Mouse (Mus musculus): ENCODE measurements around the gene Pla2g5. TPM values are rescaled to one million over a fixed set of nuclear protein-coding genes. Genes with fewer than 3 reads are reported as not detected.
A peak's percentile ranks its signal among the peaks of the same experiment; 100 is the strongest.

The Pla2g5 gene
- polyA plus RNA-seq, 1 experiment: not detected

DNA sequence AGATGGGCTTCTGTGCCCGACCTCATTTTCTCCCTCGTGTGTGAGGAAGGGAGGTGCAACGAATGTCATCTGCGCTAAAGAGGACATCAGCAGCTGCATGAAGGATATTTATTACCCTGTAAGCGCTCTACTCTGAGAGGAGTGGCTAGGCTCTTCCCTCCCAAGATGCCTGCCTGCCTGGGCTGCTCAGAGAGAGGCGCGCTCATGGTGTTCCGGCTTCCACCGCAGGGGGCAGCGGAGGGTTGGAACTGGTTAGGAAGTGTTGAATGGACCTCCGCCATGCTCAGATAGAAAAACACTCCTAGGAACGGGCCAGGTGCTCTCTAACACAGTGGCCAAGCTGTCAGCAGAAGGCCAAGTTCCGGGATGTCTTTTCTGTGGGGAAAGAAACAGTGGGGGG lies 3.6 kb downstream of the Pla2g5 start:
- H3K4me3 ChIP-seq (ENCODE audit: insufficient read depth, low read length): no peak overlapping the region
- H3K27ac ChIP-seq (ENCODE audit: insufficient read depth, low read length): no peak overlapping the region
- TF ChIP-seq POLR2A (IDR thresholded peaks at IDR 0.05; ENCODE audit: low read depth, low read length) (no peak), CTCF (IDR thresholded peaks at IDR 0.05; ENCODE audit: borderline replicate concordance, insufficient read depth, low read length) (peak; percentile 37; the same call in 1 of the 2 replicates)
- H3K4me1 ChIP-seq (ENCODE audit: control insufficient read depth, insufficient read depth, low read length): no peaks in the 10 kb centered on the region

- H3K27ac ChIP-seq (ENCODE audit: insufficient read depth, low read length): no peak overlapping the region
- no peak; the same call in 1 of the 2 replicates for TF ChIP-seq CTCF (IDR thresholded peaks at IDR 0.05; ENCODE audit: borderline replicate concordance, insufficient read depth, low read length)
- no peak for TF ChIP-seq POLR2A (IDR thresholded peaks at IDR 0.05; ENCODE audit: low read depth, low read length)
- no peak overlapping the region for H3K4me3 ChIP-seq (ENCODE audit: insufficient read depth, low read length)
- no peaks in the 10 kb centered on the region for H3K4me1 ChIP-seq (ENCODE audit: control insufficient read depth, insufficient read depth, low read length)
Observed at GRCm38 (mm10) chr4:138859245-138859644, 4.0 kb downstream of the Pla2g5 start.

DNA sequence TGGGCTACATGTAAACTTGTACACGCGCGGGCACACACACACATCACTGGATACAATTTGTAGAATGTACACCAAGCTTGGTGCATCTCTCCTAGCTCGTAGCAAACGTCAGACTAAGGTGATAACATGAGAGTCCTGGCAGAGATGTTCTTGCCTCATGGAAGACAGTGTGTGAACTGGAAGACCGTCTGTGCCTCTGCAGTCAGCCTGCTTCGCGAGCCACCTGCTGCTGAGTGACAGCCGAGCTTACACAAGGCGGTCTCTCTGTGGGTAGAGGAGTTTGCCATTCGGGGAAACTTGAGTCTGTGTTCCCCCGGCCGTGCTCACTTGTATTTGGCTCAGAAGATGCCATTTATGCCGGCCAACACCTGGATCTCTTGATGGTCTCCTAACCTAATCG lies 4.8 kb downstream of the Pla2g5 start:
- no peaks in the 10 kb centered on the region for H3K4me1 ChIP-seq (ENCODE audit: control insufficient read depth, insufficient read depth, low read length)
- no peak for TF ChIP-seq CTCF (IDR thresholded peaks at IDR 0.05; ENCODE audit: borderline replicate concordance, insufficient read depth, low read length)
- no peak for TF ChIP-seq POLR2A (IDR thresholded peaks at IDR 0.05; ENCODE audit: low read depth, low read length)
- no peak overlapping the region for H3K4me3 ChIP-seq (ENCODE audit: insufficient read depth, low read length)
- no peak overlapping the region for H3K27ac ChIP-seq (ENCODE audit: insufficient read depth, low read length)

- no peak overlapping the region for H3K27ac ChIP-seq (ENCODE audit: insufficient read depth, low read length)
- no peak overlapping the region for H3K4me3 ChIP-seq (ENCODE audit: insufficient read depth, low read length)
- H3K4me1 ChIP-seq (ENCODE audit: control insufficient read depth, insufficient read depth, low read length): no peaks in the 10 kb centered on the region
- TF ChIP-seq CTCF (IDR thresholded peaks at IDR 0.05; ENCODE audit: borderline replicate concordance, insufficient read depth, low read length): no peak
- no peak for TF ChIP-seq POLR2A (IDR thresholded peaks at IDR 0.05; ENCODE audit: low read depth, low read length)
Observed at GRCm38 (mm10) chr4:138857576-138857975, 5.7 kb downstream of the Pla2g5 start.

DNA sequence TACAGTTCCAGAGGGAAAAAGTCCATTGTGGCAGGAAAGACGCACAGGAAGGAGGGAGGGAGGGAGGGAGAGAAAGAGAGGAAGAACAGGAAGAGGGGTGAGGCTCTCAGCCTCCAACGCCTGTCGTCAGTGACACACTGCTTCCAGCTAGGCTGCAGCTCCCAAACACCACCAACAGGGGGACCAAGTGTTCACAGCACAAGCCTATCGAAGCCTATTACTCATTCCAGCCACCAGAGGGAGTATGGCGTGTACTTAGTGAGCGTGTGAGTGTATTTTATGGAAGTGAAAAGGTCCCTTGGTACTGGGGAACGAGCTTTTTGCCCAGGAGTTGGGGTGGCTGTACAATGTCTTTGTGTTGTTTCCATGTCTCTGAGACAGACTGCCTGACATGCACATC lies 6.8 kb downstream of the Pla2g5 start:
- Histone ChIP-seq H3K27ac (ENCODE audit: insufficient read depth, low read length) (no peak overlapping the region), H3K4me3 (ENCODE audit: insufficient read depth, low read length) (no peak overlapping the region), H3K4me1 (ENCODE audit: control insufficient read depth, insufficient read depth, low read length) (no peaks in the 10 kb centered on the region)
- TF ChIP-seq POLR2A (IDR thresholded peaks at IDR 0.05; ENCODE audit: low read depth, low read length): no peak
- TF ChIP-seq CTCF (IDR thresholded peaks at IDR 0.05; ENCODE audit: borderline replicate concordance, insufficient read depth, low read length): peak; percentile 78; the same call in 1 of the 2 replicates

DNA sequence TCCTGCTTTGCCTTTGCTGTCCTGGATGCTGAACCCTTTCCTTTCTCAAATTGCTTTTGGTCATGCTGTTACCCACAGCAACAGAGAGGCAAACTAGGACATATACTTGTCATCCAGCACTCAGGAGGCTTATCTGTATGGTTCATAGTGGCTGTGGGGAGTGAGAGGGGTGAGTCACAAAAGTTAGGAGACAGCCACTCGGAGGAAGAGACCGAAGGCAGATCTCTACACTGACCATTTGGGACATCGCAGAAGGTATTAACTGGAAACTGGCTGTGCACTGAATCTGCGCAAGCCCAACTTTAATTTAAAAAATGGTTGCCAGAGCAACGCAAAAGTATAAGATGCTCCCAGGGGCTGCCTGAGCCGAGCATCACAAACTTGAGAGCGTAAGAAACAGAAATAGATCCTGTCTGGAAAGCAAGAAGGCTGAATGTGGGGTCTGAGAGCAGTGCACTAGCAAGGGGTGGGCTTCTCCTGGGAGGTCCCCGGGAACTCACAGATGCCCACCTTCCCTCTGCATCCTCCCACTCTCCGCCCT lies 8.1 kb downstream of the Pla2g5 start:
- Histone ChIP-seq H3K4me1 (ENCODE audit: control insufficient read depth, insufficient read depth, low read length) (no peaks in the 10 kb centered on the region), H3K27ac (ENCODE audit: insufficient read depth, low read length) (no peak overlapping the region), H3K4me3 (ENCODE audit: insufficient read depth, low read length) (no peak overlapping the region)
- TF ChIP-seq POLR2A (IDR thresholded peaks at IDR 0.05; ENCODE audit: low read depth, low read length): no peak
- no peak for TF ChIP-seq CTCF (IDR thresholded peaks at IDR 0.05; ENCODE audit: borderline replicate concordance, insufficient read depth, low read length)

DNA sequence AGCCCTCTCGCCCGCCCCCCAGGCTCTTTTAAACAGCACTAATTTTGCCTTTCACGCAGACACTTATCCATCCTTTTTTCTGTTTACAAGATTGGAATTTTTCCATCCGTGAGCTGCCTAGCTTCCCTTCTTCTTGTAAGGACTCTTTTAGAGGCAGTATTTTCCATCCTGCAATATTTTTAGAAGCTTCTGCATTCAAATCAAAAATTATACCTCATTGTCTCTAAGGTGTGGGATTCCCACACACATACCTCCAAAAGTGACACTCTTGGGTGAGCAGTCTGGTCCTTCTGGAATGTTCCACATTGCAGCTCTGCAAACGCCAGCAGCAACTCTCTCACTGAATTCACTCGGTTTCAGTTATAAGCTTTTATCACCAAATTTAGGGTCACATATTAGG lies 10.3 kb downstream of the Pla2g5 start:
- no peak for TF ChIP-seq CTCF (IDR thresholded peaks at IDR 0.05; ENCODE audit: borderline replicate concordance, insufficient read depth, low read length)
- TF ChIP-seq POLR2A (IDR thresholded peaks at IDR 0.05; ENCODE audit: low read depth, low read length): no peak
- H3K4me1 ChIP-seq (ENCODE audit: control insufficient read depth, insufficient read depth, low read length): no peaks in the 10 kb centered on the region
- H3K27ac ChIP-seq (ENCODE audit: insufficient read depth, low read length): no peak overlapping the region
- H3K4me3 ChIP-seq (ENCODE audit: insufficient read depth, low read length): no peak overlapping the region

- no peaks in the 10 kb centered on the region for H3K4me1 ChIP-seq (ENCODE audit: control insufficient read depth, insufficient read depth, low read length)
- no peak overlapping the region for H3K27ac ChIP-seq (ENCODE audit: insufficient read depth, low read length)
- no peak for TF ChIP-seq POLR2A (IDR thresholded peaks at IDR 0.05; ENCODE audit: low read depth, low read length)
- peak; percentile 97 for TF ChIP-seq CTCF (IDR thresholded peaks at IDR 0.05; ENCODE audit: borderline replicate concordance, insufficient read depth, low read length)
- no peak overlapping the region for H3K4me3 ChIP-seq (ENCODE audit: insufficient read depth, low read length)
Observed at GRCm38 (mm10) chr4:138851463-138851862, 11.8 kb downstream of the Pla2g5 start.

DNA sequence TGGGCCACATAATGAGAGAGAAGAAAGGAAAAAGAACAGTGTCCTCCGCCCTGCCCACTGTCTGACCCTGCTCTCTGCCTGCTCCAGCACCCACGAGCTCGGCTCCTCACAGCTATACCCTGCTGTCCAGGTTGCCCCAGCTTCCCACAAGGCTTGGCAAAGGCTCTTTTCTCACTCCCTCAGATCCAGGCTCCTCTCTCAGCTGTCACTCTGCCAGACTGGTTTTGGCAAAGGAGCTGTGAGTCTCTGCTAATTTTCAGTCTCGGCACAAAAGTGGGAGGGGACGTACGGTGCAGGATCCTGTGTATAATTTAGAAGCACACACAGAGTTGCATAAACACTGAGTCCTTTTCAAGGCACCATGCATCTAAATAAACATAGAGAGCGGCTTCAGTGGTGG lies 21.9 kb downstream of the Pla2g5 start:
- Histone ChIP-seq H3K27ac (ENCODE audit: insufficient read depth, low read length) (no peak overlapping the region), H3K4me3 (ENCODE audit: insufficient read depth, low read length) (no peak overlapping the region), H3K4me1 (ENCODE audit: control insufficient read depth, insufficient read depth, low read length) (no peaks in the 10 kb centered on the region)
- no peak for TF ChIP-seq CTCF (IDR thresholded peaks at IDR 0.05; ENCODE audit: borderline replicate concordance, insufficient read depth, low read length)
- TF ChIP-seq POLR2A (IDR thresholded peaks at IDR 0.05; ENCODE audit: low read depth, low read length): no peak

DNA sequence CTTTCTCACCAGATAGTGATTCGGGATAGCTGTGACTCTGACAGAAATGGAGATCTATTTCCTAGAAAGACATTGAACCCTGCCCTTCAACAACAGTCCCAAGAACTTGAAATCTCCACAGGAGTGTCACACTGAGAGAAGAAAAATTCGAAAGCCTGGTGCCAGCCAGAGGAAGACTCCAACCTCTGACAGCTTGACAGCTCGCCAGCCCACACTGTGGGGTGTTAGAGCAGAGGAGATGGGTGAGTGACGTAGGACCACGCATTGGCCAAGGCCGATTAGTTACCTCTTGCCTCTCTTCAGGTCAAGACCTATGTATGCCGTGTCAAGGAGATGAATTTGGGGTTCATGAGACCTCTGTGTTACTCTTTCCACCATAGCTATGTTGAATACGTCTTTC lies 22.6 kb downstream of the Pla2g5 start:
- Histone ChIP-seq H3K27ac (ENCODE audit: insufficient read depth, low read length) (no peak overlapping the region), H3K4me3 (ENCODE audit: insufficient read depth, low read length) (no peak overlapping the region), H3K4me1 (ENCODE audit: control insufficient read depth, insufficient read depth, low read length) (no peaks in the 10 kb centered on the region)
- no peak for TF ChIP-seq CTCF (IDR thresholded peaks at IDR 0.05; ENCODE audit: borderline replicate concordance, insufficient read depth, low read length)
- TF ChIP-seq POLR2A (IDR thresholded peaks at IDR 0.05; ENCODE audit: low read depth, low read length): no peak

GRCm38 (mm10) chr4:138839806-138840205 lies 23.5 kb downstream of the Pla2g5 start:
- Histone ChIP-seq H3K4me1 (ENCODE audit: control insufficient read depth, insufficient read depth, low read length) (no peaks in the 10 kb centered on the region), H3K27ac (ENCODE audit: insufficient read depth, low read length) (no peak overlapping the region), H3K4me3 (ENCODE audit: insufficient read depth, low read length) (no peak overlapping the region)
- TF ChIP-seq CTCF (IDR thresholded peaks at IDR 0.05; ENCODE audit: borderline replicate concordance, insufficient read depth, low read length): no peak
- no peak for TF ChIP-seq POLR2A (IDR thresholded peaks at IDR 0.05; ENCODE audit: low read depth, low read length)

Data from embryonic fibroblast, embryonic 13.5 days (primary cell).